Mouse (Mus musculus) stomach, postnatal 0 days (tissue): Measurements from ENCODE around the gene Whamm. TPM values are rescaled to one million over a fixed set of nuclear protein-coding genes. Genes with fewer than 3 reads are reported as not detected.

ENCODE experiments used
- ATAC-seq: fragments of 200-750 bp; cut with Nextera tagmentation; 2 replicates; pipeline ENCODE4 v1.8.0; 2017; ENCODE audit not compliant: low FRiP score, low TSS enrichment
- DNase-seq: peaks from one replicate; pipeline ENCODE4 v3.0.0-alpha.2; 2016; ENCODE audit warnings: low spot score
- H3K27ac ChIP-seq: fragments of 300-500 bp; sonication (generic); replicated peaks from 2 replicates; pipeline ENCODE4 v1.5.1; 2014; ENCODE audit warnings: mild to moderate bottlenecking, control low read depth
- H3K27me3 ChIP-seq: fragments of 300-500 bp; sonication (generic); 2 replicates; pipeline ENCODE4 v1.6.1; 2014; ENCODE audit warnings: low read length; ENCODE audit not compliant: control insufficient read depth, insufficient read depth
- H3K36me3 ChIP-seq: fragments of 300-500 bp; sonication (generic); 2 replicates; pipeline ENCODE4 v1.6.1; 2014; ENCODE audit warnings: low read length, mixed read lengths; ENCODE audit not compliant: control insufficient read depth, insufficient read depth
- H3K4me1 ChIP-seq: fragments of 300-500 bp; sonication (generic); replicated peaks from 2 replicates; pipeline ENCODE4 v1.6.1; 2014; ENCODE audit warnings: antibody characterized with exemption; ENCODE audit not compliant: control insufficient read depth, insufficient read depth
- H3K4me2 ChIP-seq: fragments of 300-500 bp; sonication (generic); replicated peaks from 2 replicates; pipeline ENCODE4 v1.6.1; 2014; ENCODE audit warnings: low read depth, mild to moderate bottlenecking, control low read depth, moderate library complexity
- H3K4me3 ChIP-seq: fragments of 300-500 bp; sonication (generic); 2 replicates; pipeline ENCODE4 v1.5.1; 2014; ENCODE audit warnings: low read depth, low read length, control low read depth
- H3K9ac ChIP-seq: fragments of 300-500 bp; sonication (generic); 2 replicates; pipeline ENCODE4 v1.6.1; 2014; ENCODE audit warnings: mild to moderate bottlenecking, low read length, control low read depth, mixed read lengths
- H3K9me3 ChIP-seq: fragments of 300-500 bp; sonication (generic); 2 replicates; pipeline ENCODE4 v1.6.1; 2016; ENCODE audit warnings: low read length; ENCODE audit not compliant: control insufficient read depth
- CTCF ChIP-seq: IDR thresholded peaks from 2 replicates; pipeline ENCODE4 v1.5.1; 2016; ENCODE audit warnings: antibody characterized with exemption, low read depth, mild to moderate bottlenecking, moderate library complexity
- EP300 ChIP-seq: optimal IDR thresholded peaks from 2 replicates; pipeline ENCODE3; 2016; ENCODE audit warnings: antibody characterized with exemption
- WGBS: fragments of 180-500 bp; shearing (Covaris S2); extraction: QIAGEN DNeasy Blood & Tissue Kit; methylation state at CpG from one replicate; pipeline ENCODE4 v1.1.7; 2014; 5-methylcytosine and 5-hydroxymethylcytosine counted together
- polyA plus RNA-seq: library from polyadenylated mRNA; unstranded; fragments of >200 nt; fragmentation: Nextera tagmentation; extraction: Ambion mirVana; gene quantifications from 2 replicates; pipeline ENCODE4 v1.2.1, GENCODE M21; 2015

Whamm gene
- polyA plus RNA-seq, 1 experiment from 2014 or later = 3.8 TPM

DNA sequence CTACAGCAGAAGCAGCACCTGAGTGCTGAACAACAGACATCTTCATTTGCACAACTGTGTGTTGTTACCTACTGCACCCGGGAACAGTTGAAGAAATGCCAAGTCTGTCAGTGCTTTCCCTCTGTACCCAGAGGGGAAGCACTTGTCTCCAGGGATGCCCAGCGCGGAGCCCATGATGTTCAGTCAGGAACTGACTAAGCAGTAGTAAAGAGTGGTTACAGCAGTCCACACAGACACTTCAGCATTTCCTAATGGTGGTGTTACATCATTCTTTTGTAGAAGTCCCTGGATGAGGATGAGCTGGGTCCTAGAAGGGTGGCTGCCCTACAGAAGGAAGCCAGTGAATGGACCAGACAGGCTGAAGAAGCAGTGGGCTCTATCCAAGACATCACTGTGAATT is 6.8 kb downstream of the Whamm start:
- Histone ChIP-seq H3K4me1 (no peaks in the 10 kb centered on the region; the same call in 1 of the 2 replicates), H3K36me3 (peaks cover 9% of the 10 kb centered on the region; the same call in 1 of the 2 replicates), H3K27me3 (no peaks in the 10 kb centered on the region), H3K9ac (no peak overlapping the region), H3K27ac (no peak overlapping the region), H3K4me3 (no peak overlapping the region), H3K9me3 (no peaks in the 10 kb centered on the region), H3K4me2 (no peak overlapping the region)
- TF ChIP-seq CTCF = no peak
- no peak for TF ChIP-seq EP300
- ATAC-seq = no peak
- WGBS = 83% methylated on average over 3 of the region's 3 CpGs
- no peak for DNase-seq

GRCm38 (mm10) chr7:81578413-81578812 is 7.3 kb downstream of the Whamm start:
- H3K4me3 ChIP-seq = no peak overlapping the region
- H3K4me1 ChIP-seq = no peaks in the 10 kb centered on the region
- peaks cover 9% of the 10 kb centered on the region; the same call in 1 of the 2 replicates for H3K36me3 ChIP-seq
- ATAC-seq = no peak
- DNase-seq = no peak
- no peak overlapping the region for H3K27ac ChIP-seq
- no peak overlapping the region for H3K4me2 ChIP-seq
- no peak overlapping the region for H3K9ac ChIP-seq
- H3K27me3 ChIP-seq = no peaks in the 10 kb centered on the region
- no peaks in the 10 kb centered on the region for H3K9me3 ChIP-seq
- WGBS = 85% methylated on average over 7 of the region's 7 CpGs
- TF ChIP-seq CTCF (no peak), EP300 (no peak)

GRCm38 (mm10) chr7:81579312-81579711 is 8.2 kb downstream of the Whamm start:
- Histone ChIP-seq H3K36me3 (peaks cover 9% of the 10 kb centered on the region; the same call in 1 of the 2 replicates), H3K4me1 (no peaks in the 10 kb centered on the region), H3K4me2 (no peak overlapping the region), H3K9ac (no peak overlapping the region), H3K9me3 (no peaks in the 10 kb centered on the region), H3K4me3 (no peak overlapping the region), H3K27me3 (no peaks in the 10 kb centered on the region), H3K27ac (no peak overlapping the region)
- DNase-seq (no peak), ATAC-seq (no peak)
- WGBS = 95% methylated on average over 5 of the region's 5 CpGs
- TF ChIP-seq EP300 = no peak
- TF ChIP-seq CTCF = no peak

- no peak for DNase-seq
- Histone ChIP-seq H3K27me3 (no peaks in the 10 kb centered on the region), H3K4me2 (no peak overlapping the region), H3K9me3 (no peaks in the 10 kb centered on the region), H3K36me3 (peaks cover 12% of the 10 kb centered on the region; the same call in 1 of the 2 replicates), H3K4me1 (no peaks in the 10 kb centered on the region), H3K4me3 (no peak overlapping the region), H3K9ac (no peak overlapping the region), H3K27ac (no peak overlapping the region)
- no peak for TF ChIP-seq EP300
- peak; percentile 47 for TF ChIP-seq CTCF
- WGBS = 68% methylated on average over 3 of the region's 3 CpGs
- no peak for ATAC-seq
Observed at GRCm38 (mm10) chr7:81583512-81583911, 12.4 kb downstream of the Whamm start.

- Histone ChIP-seq H3K27ac (no peak overlapping the region), H3K9ac (no peak overlapping the region), H3K9me3 (no peaks in the 10 kb centered on the region), H3K4me1 (no peaks in the 10 kb centered on the region), H3K4me2 (no peak overlapping the region), H3K4me3 (no peak overlapping the region), H3K36me3 (peaks cover 12% of the 10 kb centered on the region; the same call in 1 of the 2 replicates), H3K27me3 (no peaks in the 10 kb centered on the region)
- ATAC-seq = no peak
- no peak for TF ChIP-seq CTCF
- WGBS = 77% methylated on average over 7 of the region's 7 CpGs
- DNase-seq = no peak
Observed at GRCm38 (mm10) chr7:81585326-81585725, 14.3 kb downstream of the Whamm start.

DNA sequence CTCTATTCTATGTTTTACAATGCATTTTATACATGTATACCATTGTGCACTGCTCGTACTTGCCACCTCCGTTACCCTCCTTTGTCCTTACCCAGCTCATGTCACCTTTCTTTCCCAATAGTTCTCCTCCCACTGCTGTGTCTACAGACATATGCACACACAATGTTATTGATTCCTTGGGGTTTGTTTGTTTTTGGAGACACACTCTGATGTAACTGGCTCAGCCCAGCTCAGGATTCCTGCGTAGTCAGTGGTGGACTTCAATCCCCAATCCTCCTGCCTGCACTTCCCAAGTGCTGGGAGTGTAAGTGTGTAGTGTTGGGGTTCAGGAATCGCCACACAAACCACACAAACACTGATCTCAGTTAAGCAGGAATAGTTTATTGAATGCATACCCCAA is 16.2 kb downstream of the Whamm start:
- Histone ChIP-seq H3K27ac (no peak overlapping the region), H3K4me3 (no peak overlapping the region), H3K4me2 (no peak overlapping the region), H3K9ac (no peak overlapping the region), H3K9me3 (no peaks in the 10 kb centered on the region), H3K4me1 (no peaks in the 10 kb centered on the region), H3K27me3 (no peaks in the 10 kb centered on the region), H3K36me3 (peaks cover 16% of the 10 kb centered on the region)
- no peak for TF ChIP-seq CTCF
- TF ChIP-seq EP300 = no peak
- no peak for DNase-seq
- peak; percentile 61; the same call in 1 of the 2 replicates for ATAC-seq
- 83% methylated on average over 4 of the region's 4 CpGs for WGBS
